3 mouse cellular contexts compared by ENCODE assay signal in genomic region chr2:168414110-168414872, GRCm38 (mm10).
"Had no signal": no experiment of that assay in that cellular context is flagged by ENCODE, and none has a peak within 500 bp of the region (broad histone marks: within the 10 kb centered on the region; RNA-seq: fewer than 3 reads in every experiment).

No protein-coding gene starts in this region.

- DNase-seq: kidney, postnatal 14 days; lung, embryonic 14.5 days; right cerebral cortex, postnatal 14 days had no signal
